Mouse (Mus musculus) limb, embryonic 12.5 days (tissue): ENCODE data around the gene Dtnbp1. TPM values are rescaled to one million over a fixed set of nuclear protein-coding genes. Genes with fewer than 3 reads are reported as not detected.

Source experiments
- ATAC-seq: fragments of 200-750 bp; cut with Nextera tagmentation; 2 replicates; pipeline ENCODE4 v1.8.0; 2017; ENCODE audit warnings: low read depth, moderate TSS enrichment; ENCODE audit not compliant: insufficient number of reproducible peaks, insufficient read depth, low FRiP score, low TSS enrichment
- H3K27ac ChIP-seq: fragments of 300-500 bp; sonication (generic); 2 replicates; pipeline ENCODE4 v1.5.1; 2016; ENCODE audit warnings: mild to moderate bottlenecking, moderate library complexity
- H3K27me3 ChIP-seq: fragments of 300-500 bp; sonication (generic); 2 replicates; pipeline ENCODE4 v1.6.1; 2016; ENCODE audit warnings: mild to moderate bottlenecking, moderate library complexity
- H3K36me3 ChIP-seq: fragments of 300-500 bp; sonication (generic); 2 replicates; pipeline ENCODE4 v1.6.1; 2016; ENCODE audit warnings: mild to moderate bottlenecking, moderate library complexity
- H3K4me1 ChIP-seq: fragments of 300-500 bp; sonication (generic); replicated peaks from 2 replicates; pipeline ENCODE4 v1.6.1; 2016
- H3K4me2 ChIP-seq: fragments of 300-500 bp; sonication (generic); 2 replicates; pipeline ENCODE4 v1.6.1; 2016; ENCODE audit warnings: mild to moderate bottlenecking, moderate library complexity
- H3K4me3 ChIP-seq: fragments of 300-500 bp; sonication (generic); replicated peaks from 2 replicates; pipeline ENCODE4 v1.5.1; 2016; ENCODE audit warnings: mild to moderate bottlenecking
- H3K9ac ChIP-seq: fragments of 300-500 bp; sonication (generic); replicated peaks from 2 replicates; pipeline ENCODE4 v1.6.1; 2016; ENCODE audit warnings: mild to moderate bottlenecking, moderate library complexity
- H3K9me3 ChIP-seq: fragments of 300-500 bp; sonication (generic); 2 replicates; pipeline ENCODE4 v1.6.1; 2016; ENCODE audit warnings: mild to moderate bottlenecking, moderate library complexity
- WGBS: fragments of 180-500 bp; shearing (Covaris S2); methylation state at CpG from one replicate; pipeline ENCODE4 v1.1.7; 2016; 5-methylcytosine and 5-hydroxymethylcytosine counted together
- polyA plus RNA-seq: library from polyadenylated mRNA; unstranded; fragments of >200 nt; fragmentation: Nextera tagmentation; extraction: Ambion mirVana; gene quantifications from 2 replicates; pipeline ENCODE4 v1.2.1, GENCODE M21; 2016

Gene Dtnbp1
- polyA plus RNA-seq, result 76.2 and 83.6 TPM in 2 replicates

GRCm38 (mm10) chr13:45001911-45002615 is at the start of gene Dtnbp1:
Gene Dtnbp1, minus strand, starts transcription at chr13:45002147.
- Histone ChIP-seq H3K27me3 (no peaks in the 10 kb centered on the region), H3K4me3 (peak within 1 kb of the TSS; percentile 87), H3K27ac (peak within 1 kb of the TSS; percentile 80), H3K9me3 (no peaks in the 10 kb centered on the region), H3K36me3 (peaks cover 9% of the 10 kb centered on the region), H3K4me2 (peak within 1 kb of the TSS; percentile 56), H3K4me1 (peaks cover 15% of the 10 kb centered on the region), H3K9ac (peak within 1 kb of the TSS; percentile 84)
- under 1% methylated on average over 67 of the region's 68 CpGs for WGBS
- ATAC-seq, result peak; percentile 86

DNA sequence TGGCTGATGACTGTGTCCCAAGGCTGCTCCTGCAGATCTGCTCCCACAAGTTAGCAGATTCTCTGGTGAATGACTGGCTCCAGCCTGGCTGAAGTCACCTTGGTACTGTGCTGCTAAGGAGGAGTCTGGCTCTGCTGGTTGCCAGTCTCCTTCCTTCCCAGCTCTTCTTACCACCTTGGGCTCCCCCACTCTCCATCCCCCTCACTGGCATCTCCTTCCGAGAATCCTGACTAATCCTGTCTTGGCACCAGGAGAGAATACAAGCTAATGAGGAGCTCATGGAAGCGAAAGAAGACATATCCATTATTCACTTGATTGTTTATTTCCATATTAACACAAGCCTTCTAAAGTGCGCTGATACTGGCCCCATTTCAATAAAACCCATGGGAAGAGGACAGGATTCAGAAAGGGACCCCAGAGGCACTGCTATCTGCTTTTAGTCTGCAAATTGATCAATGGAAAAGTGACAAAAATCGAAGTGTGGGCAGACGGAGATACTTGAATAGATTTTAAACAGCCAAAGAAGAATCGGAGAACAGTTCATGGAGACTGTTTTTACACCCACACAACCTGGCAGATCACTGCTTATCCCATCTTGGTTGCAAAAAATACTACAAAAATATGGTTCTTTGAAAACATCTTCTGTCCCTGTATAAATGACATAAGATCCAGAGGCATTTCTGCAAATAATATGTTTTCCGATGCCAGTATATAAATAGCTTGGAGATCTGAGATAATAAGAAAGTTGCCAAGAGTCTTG is 47.5 kb upstream of the Dtnbp1 start:
- 84% methylated on average over 7 of the region's 7 CpGs for WGBS
- Histone ChIP-seq H3K27ac (no peak overlapping the region), H3K4me1 (0 out of 2 replicates have a peak, but pooled peaks cover 4% of the 10 kb centered on the region), H3K27me3 (no peaks in the 10 kb centered on the region), H3K4me2 (no peak overlapping the region), H3K9ac (no peak overlapping the region), H3K9me3 (no peaks in the 10 kb centered on the region), H3K4me3 (no peak overlapping the region), H3K36me3 (no peaks in the 10 kb centered on the region)
- ATAC-seq, result no peak

DNA sequence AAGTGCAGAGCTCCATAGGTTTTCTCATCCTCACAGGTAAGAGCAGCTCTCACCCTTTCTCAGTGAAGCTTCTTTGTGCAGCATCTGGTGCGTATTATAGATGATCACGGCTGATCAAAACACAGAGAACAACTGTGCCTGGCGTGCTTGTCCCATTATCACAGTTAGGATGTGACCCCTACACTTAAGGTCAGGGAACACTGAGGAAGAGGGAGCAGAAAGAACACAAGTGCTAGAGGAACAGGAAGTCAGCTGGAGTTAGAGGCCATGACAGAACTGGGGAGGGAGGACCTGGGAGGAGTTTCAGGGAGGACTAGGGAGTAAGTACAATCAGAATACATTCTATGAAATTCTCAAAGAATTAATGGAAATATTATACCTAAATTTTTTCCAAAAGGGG is 41.5 kb upstream of the Dtnbp1 start:
- no peak overlapping the region for H3K4me2 ChIP-seq
- H3K4me1 ChIP-seq, result no peaks in the 10 kb centered on the region
- no peaks in the 10 kb centered on the region for H3K36me3 ChIP-seq
- ATAC-seq, result no peak
- no peak overlapping the region for H3K9ac ChIP-seq
- H3K27me3 ChIP-seq, result no peaks in the 10 kb centered on the region
- 44% methylated on average over 3 of the region's 3 CpGs for WGBS
- H3K27ac ChIP-seq, result no peak overlapping the region
- no peak overlapping the region for H3K4me3 ChIP-seq
- no peaks in the 10 kb centered on the region for H3K9me3 ChIP-seq

DNA sequence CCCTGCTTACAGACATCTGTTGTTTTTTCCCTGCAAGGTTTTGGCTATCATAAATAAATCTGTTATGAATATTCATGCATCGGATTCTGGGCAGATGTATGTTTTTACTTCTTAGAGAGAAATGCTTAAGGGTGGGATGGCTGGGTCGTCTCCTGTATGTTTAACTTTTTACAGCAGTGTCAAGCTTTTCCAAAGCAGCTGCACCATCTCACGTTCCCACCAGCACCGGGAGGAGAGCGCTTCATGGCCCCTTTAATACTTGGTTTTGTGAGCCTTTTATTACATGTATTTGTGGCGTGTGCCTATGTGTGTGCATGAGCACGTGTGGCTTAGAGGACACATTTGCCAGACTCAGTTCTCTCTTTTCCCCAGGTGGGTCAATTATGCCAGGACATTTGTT is 38.8 kb upstream of the Dtnbp1 start:
- H3K27ac ChIP-seq, result no peak overlapping the region
- H3K27me3 ChIP-seq, result no peaks in the 10 kb centered on the region
- no peak overlapping the region for H3K4me2 ChIP-seq
- H3K4me1 ChIP-seq, result peaks cover under 1% of the 10 kb centered on the region; the same call in 1 of the 2 replicates
- no peak overlapping the region for H3K9ac ChIP-seq
- no peak for ATAC-seq
- WGBS, result 63% methylated on average over 7 of the region's 7 CpGs
- H3K36me3 ChIP-seq, result no peaks in the 10 kb centered on the region
- no peaks in the 10 kb centered on the region for H3K9me3 ChIP-seq
- H3K4me3 ChIP-seq, result no peak overlapping the region

- ATAC-seq, result no peak
- no peak overlapping the region for H3K9ac ChIP-seq
- H3K27ac ChIP-seq, result no peak overlapping the region
- peaks cover 6% of the 10 kb centered on the region for H3K4me1 ChIP-seq
- no peaks in the 10 kb centered on the region for H3K27me3 ChIP-seq
- WGBS, result 80% methylated on average over 4 of the region's 4 CpGs
- no peak overlapping the region for H3K4me3 ChIP-seq
- no peaks in the 10 kb centered on the region for H3K36me3 ChIP-seq
- no peaks in the 10 kb centered on the region for H3K9me3 ChIP-seq
- no peak overlapping the region for H3K4me2 ChIP-seq
These were observed 38.2 kb upstream of the Dtnbp1 start for GRCm38 (mm10) chr13:45040195-45040594.

GRCm38 (mm10) chr13:45036417-45036816 is 34.5 kb upstream of the Dtnbp1 start:
- no peak for ATAC-seq
- Histone ChIP-seq H3K27ac (no peak overlapping the region), H3K4me2 (no peak overlapping the region), H3K36me3 (no peaks in the 10 kb centered on the region), H3K4me3 (no peak overlapping the region), H3K27me3 (no peaks in the 10 kb centered on the region), H3K4me1 (peaks cover 40% of the 10 kb centered on the region), H3K9ac (no peak overlapping the region), H3K9me3 (no peaks in the 10 kb centered on the region)
- 55% methylated on average over 4 of the region's 4 CpGs for WGBS

DNA sequence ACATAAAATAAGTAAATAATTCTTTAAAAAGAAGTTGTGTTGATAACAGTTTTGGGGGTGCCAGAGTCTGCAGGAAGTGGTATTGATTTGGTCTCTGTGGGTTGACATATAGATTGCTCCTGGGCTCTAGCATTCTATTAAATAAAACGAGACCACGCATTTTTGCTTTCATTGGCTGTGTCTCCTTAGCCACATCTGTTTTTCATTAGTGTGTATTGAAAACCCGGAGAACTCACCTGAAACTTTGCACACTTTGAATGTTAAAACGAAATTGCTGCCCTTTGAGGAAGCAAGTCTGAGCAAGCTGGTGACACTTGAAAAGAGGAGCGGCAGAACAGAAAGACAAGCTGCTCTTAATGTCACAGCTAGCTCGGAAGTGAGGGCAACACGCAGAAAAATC is 32.8 kb upstream of the Dtnbp1 start:
- H3K4me1 ChIP-seq, result peaks cover 46% of the 10 kb centered on the region
- no peaks in the 10 kb centered on the region for H3K9me3 ChIP-seq
- no peaks in the 10 kb centered on the region for H3K36me3 ChIP-seq
- H3K27me3 ChIP-seq, result no peaks in the 10 kb centered on the region
- H3K4me3 ChIP-seq, result no peak overlapping the region
- WGBS, result 6% methylated on average over 7 of the region's 7 CpGs
- H3K4me2 ChIP-seq, result peak overlapping the region; percentile 46
- no peak overlapping the region for H3K9ac ChIP-seq
- ATAC-seq, result no peak
- peak overlapping the region; percentile 80 for H3K27ac ChIP-seq

DNA sequence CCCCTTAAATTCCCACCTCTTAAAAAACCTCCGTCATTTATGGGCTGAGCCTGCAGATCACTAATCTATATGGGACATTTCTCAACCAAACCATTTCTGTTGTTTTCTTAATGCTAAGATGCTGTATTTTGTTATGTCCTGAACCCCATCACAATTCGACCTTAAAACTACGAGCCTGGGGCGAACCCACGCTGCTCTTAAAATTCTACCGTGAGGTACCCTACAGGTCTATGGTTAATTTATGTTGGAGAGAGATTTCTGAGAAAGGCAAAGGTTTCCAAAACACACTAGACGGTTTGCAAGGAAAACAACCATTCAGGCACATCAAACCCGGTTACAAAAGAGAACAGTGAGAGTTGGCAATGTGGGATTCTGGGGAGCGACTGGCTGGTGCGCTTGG is 31.4 kb upstream of the Dtnbp1 start:
- Histone ChIP-seq H3K4me3 (no peak overlapping the region), H3K9ac (no peak overlapping the region), H3K27ac (peak overlapping the region; percentile 56), H3K4me1 (peaks cover 46% of the 10 kb centered on the region), H3K4me2 (no peak overlapping the region), H3K9me3 (no peaks in the 10 kb centered on the region), H3K27me3 (no peaks in the 10 kb centered on the region), H3K36me3 (no peaks in the 10 kb centered on the region)
- WGBS, result 52% methylated on average over 10 of the region's 10 CpGs
- ATAC-seq, result no peak

GRCm38 (mm10) chr13:45032484-45032883 is 30.5 kb upstream of the Dtnbp1 start:
- Histone ChIP-seq H3K9me3 (no peaks in the 10 kb centered on the region), H3K4me3 (no peak overlapping the region), H3K9ac (no peak overlapping the region), H3K4me1 (peaks cover 46% of the 10 kb centered on the region), H3K36me3 (no peaks in the 10 kb centered on the region), H3K4me2 (no peak overlapping the region), H3K27ac (no peak overlapping the region), H3K27me3 (no peaks in the 10 kb centered on the region)
- ATAC-seq, result no peak
- 86% methylated on average over 4 of the region's 4 CpGs for WGBS

DNA sequence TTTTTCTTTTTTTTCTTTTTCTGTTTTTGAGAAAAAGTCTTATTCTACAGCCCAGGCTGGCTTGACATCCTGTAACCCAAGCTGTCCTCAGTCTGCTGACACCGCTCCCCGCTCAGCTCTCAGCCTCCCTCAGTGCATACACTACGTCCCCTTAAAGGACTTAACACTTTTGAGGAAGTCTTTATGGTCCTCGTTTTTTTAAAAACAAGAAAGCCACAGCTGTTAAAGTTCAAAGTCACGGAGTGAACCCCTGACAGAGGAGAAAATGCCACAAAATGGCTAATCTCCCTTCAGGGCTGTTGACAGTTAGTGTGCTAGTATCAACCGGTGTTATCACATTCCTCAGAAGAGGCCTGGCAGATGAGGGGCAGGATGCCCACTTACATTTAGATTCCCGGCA is 29.8 kb upstream of the Dtnbp1 start:
- H3K27me3 ChIP-seq, result no peaks in the 10 kb centered on the region
- ATAC-seq, result no peak
- H3K27ac ChIP-seq, result no peak overlapping the region; the same call in 1 of the 2 replicates
- no peak overlapping the region for H3K9ac ChIP-seq
- no peak overlapping the region for H3K4me3 ChIP-seq
- H3K9me3 ChIP-seq, result no peaks in the 10 kb centered on the region
- H3K4me2 ChIP-seq, result no peak overlapping the region
- no peaks in the 10 kb centered on the region for H3K36me3 ChIP-seq
- 17% methylated on average over 7 of the region's 7 CpGs for WGBS
- H3K4me1 ChIP-seq, result peaks cover 46% of the 10 kb centered on the region

- Histone ChIP-seq H3K9me3 (no peaks in the 10 kb centered on the region), H3K27me3 (no peaks in the 10 kb centered on the region), H3K27ac (no peak overlapping the region), H3K4me2 (no peak overlapping the region), H3K4me1 (peaks cover 46% of the 10 kb centered on the region), H3K9ac (no peak overlapping the region), H3K4me3 (no peak overlapping the region), H3K36me3 (no peaks in the 10 kb centered on the region)
- no peak for ATAC-seq
- 64% methylated on average over 10 of the region's 10 CpGs for WGBS
These were observed 29.4 kb upstream of the Dtnbp1 start for GRCm38 (mm10) chr13:45031314-45031713.
